Mouse (Mus musculus) stomach, postnatal 0 days (tissue): ENCODE results near the gene Fmnl1.

ENCODE experiments used
- CTCF ChIP-seq: IDR thresholded peaks from 2 replicates; pipeline ENCODE4 v1.5.1; 2016; ENCODE audit warnings: antibody characterized with exemption, low read depth, mild to moderate bottlenecking, moderate library complexity
- EP300 ChIP-seq: optimal IDR thresholded peaks from 2 replicates; pipeline ENCODE3; 2016; ENCODE audit warnings: antibody characterized with exemption

DNA sequence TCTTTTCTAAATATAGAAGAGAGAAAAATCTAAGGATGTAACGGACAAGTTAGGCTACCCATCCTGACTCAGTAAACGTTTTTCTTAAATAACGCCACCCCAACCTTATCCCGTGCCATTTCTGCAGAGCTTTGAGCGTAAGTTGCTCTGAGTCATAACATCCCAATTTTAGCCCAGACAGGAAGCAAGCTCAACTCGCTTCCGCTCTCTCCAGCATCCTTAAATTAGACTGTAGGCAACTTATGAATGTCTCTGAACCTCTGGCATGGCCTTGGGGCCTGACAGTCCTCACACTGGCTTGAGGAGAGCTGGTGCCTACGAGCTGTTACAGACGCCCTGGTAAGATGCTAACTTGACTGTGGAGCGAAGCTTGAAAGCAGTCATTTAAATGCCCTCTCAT, 52.5 kb downstream of the Fmnl1 start:
- TF ChIP-seq CTCF (no peak), EP300 (no peak)
